Mouse (Mus musculus) midbrain, embryonic 12.5 days (tissue): ENCODE data around the gene Sh3glb1. TPM values are rescaled to one million over a fixed set of nuclear protein-coding genes. Genes with fewer than 3 reads are reported as not detected.
"Not testable (repeated sequence)": the region's sequence is repeated elsewhere in the genome, so short reads cannot be mapped to it uniquely, and the experiment has no call there.

Experiments used
- ATAC-seq: fragments of 200-750 bp; cut with Nextera tagmentation; 2 replicates; pipeline ENCODE4 v1.8.0; 2017; ENCODE audit warnings: low read depth, moderate TSS enrichment, moderate library complexity; ENCODE audit not compliant: low FRiP score
- H3K27ac ChIP-seq: fragments of 300-500 bp; sonication (generic); replicated peaks from 2 replicates; pipeline ENCODE4 v1.5.1; 2016; ENCODE audit warnings: mild to moderate bottlenecking
- H3K27me3 ChIP-seq: fragments of 300-500 bp; sonication (generic); 2 replicates; pipeline ENCODE4 v1.6.1; 2016; ENCODE audit warnings: mild to moderate bottlenecking
- H3K36me3 ChIP-seq: fragments of 300-500 bp; sonication (generic); 2 replicates; pipeline ENCODE4 v1.6.1; 2016
- H3K4me1 ChIP-seq: fragments of 300-500 bp; sonication (generic); 2 replicates; pipeline ENCODE4 v1.6.1; 2016
- H3K4me2 ChIP-seq: fragments of 300-500 bp; sonication (generic); replicated peaks from 2 replicates; pipeline ENCODE4 v1.6.1; 2016; ENCODE audit warnings: mild to moderate bottlenecking, moderate library complexity
- H3K4me3 ChIP-seq: fragments of 300-500 bp; sonication (generic); 2 replicates; pipeline ENCODE4 v1.5.1; 2016; ENCODE audit warnings: mild to moderate bottlenecking
- H3K9ac ChIP-seq: fragments of 300-500 bp; sonication (generic); replicated peaks from 2 replicates; pipeline ENCODE4 v1.6.1; 2016; ENCODE audit warnings: mild to moderate bottlenecking, moderate library complexity
- H3K9me3 ChIP-seq: fragments of 300-500 bp; sonication (generic); 2 replicates; pipeline ENCODE4 v1.6.1; 2016; ENCODE audit warnings: mild to moderate bottlenecking
- WGBS: fragments of 180-500 bp; shearing (Covaris S2); methylation state at CpG from one replicate; pipeline ENCODE4 v1.1.7; 2016; 5-methylcytosine and 5-hydroxymethylcytosine counted together
- polyA plus RNA-seq: library from polyadenylated mRNA; unstranded; fragments of >200 nt; fragmentation: Nextera tagmentation; extraction: Ambion mirVana; gene quantifications from 2 replicates; pipeline ENCODE4 v1.2.1, GENCODE M21; 2016

The Sh3glb1 gene
- polyA plus RNA-seq, 1 experiment from 2014 or later: 94.2 TPM

DNA sequence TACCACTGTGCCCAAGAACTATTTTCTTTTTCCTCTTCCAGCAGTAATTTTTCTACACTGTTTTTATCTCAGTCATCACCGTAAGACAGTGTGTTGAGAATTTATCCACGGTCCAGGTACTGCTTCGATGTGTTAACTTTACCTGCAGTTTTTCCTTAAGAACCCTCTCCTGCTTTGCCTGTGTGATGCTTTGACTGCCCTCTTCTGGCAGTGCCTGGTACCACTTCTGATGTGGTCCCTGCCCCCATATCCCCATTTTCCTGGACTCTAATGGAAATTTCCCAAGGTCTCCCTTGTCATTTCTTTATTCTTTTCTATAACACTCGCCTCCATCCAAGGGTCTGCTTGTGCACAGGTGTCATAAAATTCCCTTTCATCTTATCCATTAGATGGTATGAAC is 3.3 kb upstream of the Sh3glb1 start:
- H3K27me3 ChIP-seq: no peaks in the 10 kb centered on the region
- no peak overlapping the region for H3K4me2 ChIP-seq
- no peak for ATAC-seq
- 51% methylated on average over 4 of the region's 4 CpGs for WGBS
- H3K4me1 ChIP-seq: peaks cover 12% of the 10 kb centered on the region
- H3K9me3 ChIP-seq: no peaks in the 10 kb centered on the region
- H3K27ac ChIP-seq: no peak overlapping the region
- H3K9ac ChIP-seq: no peak overlapping the region
- no peak overlapping the region for H3K4me3 ChIP-seq
- H3K36me3 ChIP-seq: no peaks in the 10 kb centered on the region

DNA sequence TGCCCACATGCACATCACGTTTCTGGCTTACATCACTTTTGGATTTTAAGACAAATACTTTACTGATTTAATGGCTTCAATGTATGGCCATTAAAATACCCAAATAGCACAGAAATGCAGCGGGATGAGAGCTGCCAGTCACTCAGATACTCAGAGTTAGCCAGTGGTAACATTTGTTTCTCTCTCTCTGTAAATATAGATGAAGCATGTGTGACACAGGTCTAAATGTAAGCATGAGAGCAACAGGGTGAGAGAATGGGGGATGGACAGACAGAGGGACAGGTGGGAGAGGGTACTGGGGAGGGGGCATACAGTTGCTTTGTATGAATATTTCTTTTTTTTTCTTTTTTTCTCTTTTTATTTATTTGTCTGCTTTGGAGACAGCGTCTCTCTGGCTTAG is 2.4 kb upstream of the Sh3glb1 start:
- ATAC-seq: not testable (repeated sequence)

DNA sequence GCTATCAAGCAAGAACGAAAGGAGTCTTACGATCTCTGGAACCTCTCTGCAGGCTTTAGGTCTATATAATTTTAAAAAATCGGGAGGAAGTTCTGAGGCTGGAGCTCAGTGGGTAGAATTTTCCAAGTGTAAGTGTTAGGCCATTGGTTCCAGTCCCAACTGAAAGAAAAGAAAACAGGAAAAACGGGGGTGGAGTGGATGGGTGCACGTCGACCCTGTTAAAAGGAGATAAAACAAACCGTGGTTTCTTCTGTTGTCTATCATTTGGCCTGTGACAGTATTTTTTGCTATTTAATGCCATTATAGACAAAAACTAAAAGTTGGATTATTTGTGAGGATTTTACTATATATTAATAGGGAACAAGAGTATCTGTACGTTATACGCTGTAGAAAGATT is 1.7 kb upstream of the Sh3glb1 start:
- H3K4me2 ChIP-seq: no peak overlapping the region
- H3K36me3 ChIP-seq: no peaks in the 10 kb centered on the region
- ATAC-seq: no peak
- H3K27ac ChIP-seq: no peak overlapping the region
- no peaks in the 10 kb centered on the region for H3K9me3 ChIP-seq
- no peak overlapping the region for H3K9ac ChIP-seq
- no peak overlapping the region for H3K4me3 ChIP-seq
- peaks cover 19% of the 10 kb centered on the region for H3K4me1 ChIP-seq
- WGBS: 88% methylated on average over 9 of the region's 9 CpGs
- H3K27me3 ChIP-seq: no peaks in the 10 kb centered on the region

More for the DNA sequence above, 2.4 kb upstream of the Sh3glb1 start:
- WGBS: 82% methylated on average over 3 of the region's 3 CpGs
- not testable (repeated sequence) for H3K27ac ChIP-seq, H3K36me3 ChIP-seq, H3K9me3 ChIP-seq, H3K4me3 ChIP-seq, H3K27me3 ChIP-seq, H3K9ac ChIP-seq, H3K4me2 ChIP-seq
- H3K4me1 ChIP-seq: peaks cover 18% of the 10 kb centered on the region

DNA sequence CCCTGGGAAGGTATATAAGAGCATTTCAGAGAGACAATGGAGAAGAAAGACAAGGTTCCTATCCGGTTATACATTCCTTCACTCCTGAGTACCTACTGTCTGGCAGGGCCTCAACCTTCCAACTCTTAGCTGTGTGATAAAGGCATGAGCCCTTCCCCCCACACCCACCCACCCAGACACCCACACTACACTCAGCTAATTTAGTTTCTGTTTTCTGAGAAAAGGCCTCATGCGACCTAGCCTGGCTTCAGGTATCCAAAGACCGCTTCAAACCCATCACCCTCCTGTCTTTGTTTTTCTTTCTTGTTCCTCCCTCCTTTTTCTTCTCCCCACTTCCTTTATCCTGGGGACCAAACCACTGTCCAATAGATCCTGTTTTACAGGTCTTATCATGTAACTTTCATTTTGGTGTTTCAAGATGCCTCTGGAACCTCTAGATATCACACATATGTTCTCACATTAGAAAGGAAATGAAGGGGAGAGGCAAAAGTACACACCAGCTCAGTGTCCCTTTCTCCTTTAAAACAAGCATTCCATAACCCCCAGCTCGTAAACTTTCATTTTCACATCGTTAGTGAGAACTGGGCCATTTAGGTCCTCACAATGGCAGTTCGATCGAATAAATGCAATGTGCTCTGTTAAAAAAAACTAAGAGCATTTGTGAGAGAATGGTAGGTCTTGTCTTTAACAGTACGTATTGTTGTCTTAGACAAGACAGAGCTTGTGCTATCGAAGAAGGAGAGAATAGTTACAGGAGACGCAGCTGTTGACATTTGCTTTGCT is 1.1 kb upstream of the Sh3glb1 start:
- 89% methylated on average over 10 of the region's 10 CpGs for WGBS
- no peak overlapping the region for H3K4me3 ChIP-seq
- peak overlapping the region; percentile 47 for H3K4me2 ChIP-seq
- ATAC-seq: peak; percentile 0; the same call in 1 of the 2 replicates
- no peak overlapping the region for H3K9ac ChIP-seq
- peak overlapping the region; percentile 39; the same call in 1 of the 2 replicates for H3K27ac ChIP-seq
- H3K36me3 ChIP-seq: no peaks in the 10 kb centered on the region
- no peaks in the 10 kb centered on the region for H3K27me3 ChIP-seq
- H3K9me3 ChIP-seq: no peaks in the 10 kb centered on the region
- peaks cover 19% of the 10 kb centered on the region for H3K4me1 ChIP-seq

DNA sequence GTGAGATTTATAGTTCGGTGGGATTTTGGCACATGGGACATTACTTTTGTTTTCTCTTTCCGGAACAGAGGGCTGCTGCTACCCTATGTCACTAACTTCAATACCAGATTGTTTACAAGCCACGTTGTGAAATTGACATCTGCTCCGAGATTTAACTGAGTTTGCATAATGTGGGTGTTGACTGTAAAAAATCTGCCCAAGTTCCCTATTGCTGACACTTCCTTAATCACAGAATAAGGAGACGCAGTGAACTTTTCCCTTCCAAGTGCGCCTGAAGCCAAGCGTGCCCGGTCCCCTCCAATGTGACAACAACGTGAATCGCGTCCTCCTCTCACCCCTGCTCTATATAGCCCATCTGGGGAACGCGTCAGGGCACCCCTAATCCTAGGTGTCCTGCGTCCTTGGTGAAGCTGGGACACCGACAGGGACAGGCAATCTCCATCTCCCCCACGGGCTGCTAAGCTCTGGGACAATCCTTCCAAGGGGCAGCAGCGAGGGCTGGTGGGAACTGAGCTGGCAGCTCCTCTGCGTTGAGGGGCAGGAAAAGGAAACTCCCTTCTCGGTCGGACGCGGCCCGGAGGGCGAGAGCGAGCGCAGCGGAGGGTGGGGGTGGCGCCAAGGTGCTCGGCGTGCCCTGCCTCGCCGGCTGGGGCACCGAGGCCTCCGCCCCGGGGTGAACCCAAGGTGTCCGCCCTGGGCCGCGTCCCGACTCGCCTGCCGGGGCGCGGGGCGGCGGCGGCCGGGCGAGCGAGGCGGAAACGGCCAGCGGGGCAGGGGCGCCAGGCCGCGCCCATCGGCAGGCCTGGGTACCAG is 841 bp downstream of the Sh3glb1 start:
- Histone ChIP-seq H3K4me3 (peak overlapping the region; percentile 67), H3K9me3 (no peaks in the 10 kb centered on the region), H3K4me1 (peaks cover 26% of the 10 kb centered on the region), H3K9ac (peak overlapping the region; percentile 79), H3K4me2 (peak overlapping the region; percentile 62), H3K27ac (peak overlapping the region; percentile 99), H3K36me3 (no peaks in the 10 kb centered on the region), H3K27me3 (no peaks in the 10 kb centered on the region)
- no peak; the same call in 1 of the 2 replicates for ATAC-seq
- 2% methylated on average over 32 of the region's 56 CpGs for WGBS

DNA sequence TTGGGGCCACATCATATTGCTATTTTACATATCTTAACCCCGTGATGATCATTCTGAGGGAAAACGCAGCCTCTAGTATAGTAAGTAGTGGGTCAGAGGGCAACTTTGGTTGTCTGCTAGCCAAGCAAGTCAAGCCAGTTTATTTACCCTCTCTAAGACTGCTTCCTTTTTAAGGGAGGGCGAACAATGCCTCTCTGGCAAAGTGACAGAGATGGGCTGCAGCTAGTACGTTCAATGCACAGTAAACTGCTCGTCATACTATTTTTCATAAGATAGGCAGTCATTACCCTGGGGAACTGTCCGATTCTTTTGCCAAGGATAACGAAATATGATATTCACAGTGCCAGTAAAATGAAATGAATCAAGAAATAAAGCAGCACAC is 1.4 kb downstream of the Sh3glb1 start:
- ATAC-seq: no peak
- Histone ChIP-seq H3K4me1 (peaks cover 26% of the 10 kb centered on the region), H3K9ac (peak overlapping the region; percentile 79; the same call in 1 of the 2 replicates), H3K36me3 (no peaks in the 10 kb centered on the region), H3K27ac (peak overlapping the region; percentile 99), H3K4me2 (peak overlapping the region; percentile 62), H3K9me3 (no peaks in the 10 kb centered on the region), H3K27me3 (no peaks in the 10 kb centered on the region), H3K4me3 (peak overlapping the region; percentile 67)
- 31% methylated on average over 7 of the region's 7 CpGs for WGBS

DNA sequence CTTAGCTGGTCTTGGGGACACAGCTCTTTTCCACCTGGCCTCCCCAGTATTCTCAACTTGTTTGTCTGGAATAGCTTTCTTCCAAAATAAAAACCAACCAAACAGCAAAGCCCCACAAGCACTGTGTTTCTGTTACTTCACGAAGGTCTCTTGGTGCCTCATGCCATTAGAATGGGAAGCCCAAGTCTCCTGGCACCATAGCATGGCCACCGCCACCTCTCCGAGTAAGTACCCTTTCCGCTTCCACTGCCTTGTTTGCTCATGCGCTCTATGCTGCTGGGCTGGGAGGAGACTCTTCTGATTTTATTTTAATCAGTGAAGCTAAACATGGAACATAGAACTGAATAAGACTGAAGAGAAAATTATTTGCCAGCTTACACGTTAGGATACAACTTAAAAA is 2.3 kb downstream of the Sh3glb1 start:
- no peak overlapping the region for H3K4me2 ChIP-seq
- H3K27me3 ChIP-seq: no peaks in the 10 kb centered on the region
- H3K4me1 ChIP-seq: peaks cover 26% of the 10 kb centered on the region
- no peak overlapping the region for H3K9ac ChIP-seq
- 82% methylated on average over 6 of the region's 6 CpGs for WGBS
- no peak for ATAC-seq
- H3K27ac ChIP-seq: no peak overlapping the region
- H3K36me3 ChIP-seq: no peaks in the 10 kb centered on the region
- H3K9me3 ChIP-seq: no peaks in the 10 kb centered on the region
- H3K4me3 ChIP-seq: no peak overlapping the region

DNA sequence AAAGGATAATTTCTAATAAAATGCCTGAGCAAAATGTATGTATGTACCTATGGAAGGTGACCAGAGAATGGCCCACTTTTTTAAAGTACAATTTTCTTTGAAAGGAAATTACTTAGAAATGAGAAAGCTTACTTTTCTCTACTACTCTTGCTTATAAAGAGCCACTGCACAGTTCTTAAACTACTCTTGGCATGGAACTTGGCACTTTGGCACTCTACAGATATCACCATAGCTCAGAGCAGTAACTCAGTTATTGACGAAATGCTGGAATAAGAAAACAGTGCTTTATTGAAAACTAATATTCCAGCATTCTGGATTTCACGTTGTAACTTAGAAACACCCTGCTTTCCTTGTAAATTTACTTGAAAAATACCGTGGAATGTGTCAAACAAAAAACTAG is 3.0 kb downstream of the Sh3glb1 start:
- no peak overlapping the region for H3K9ac ChIP-seq
- H3K27ac ChIP-seq: no peak overlapping the region
- 93% methylated on average over 3 of the region's 3 CpGs for WGBS
- H3K36me3 ChIP-seq: peaks cover under 1% of the 10 kb centered on the region; the same call in 1 of the 2 replicates
- no peaks in the 10 kb centered on the region for H3K27me3 ChIP-seq
- H3K9me3 ChIP-seq: no peaks in the 10 kb centered on the region
- ATAC-seq: no peak
- no peak overlapping the region for H3K4me2 ChIP-seq
- no peak overlapping the region for H3K4me3 ChIP-seq
- peaks cover 26% of the 10 kb centered on the region for H3K4me1 ChIP-seq

DNA sequence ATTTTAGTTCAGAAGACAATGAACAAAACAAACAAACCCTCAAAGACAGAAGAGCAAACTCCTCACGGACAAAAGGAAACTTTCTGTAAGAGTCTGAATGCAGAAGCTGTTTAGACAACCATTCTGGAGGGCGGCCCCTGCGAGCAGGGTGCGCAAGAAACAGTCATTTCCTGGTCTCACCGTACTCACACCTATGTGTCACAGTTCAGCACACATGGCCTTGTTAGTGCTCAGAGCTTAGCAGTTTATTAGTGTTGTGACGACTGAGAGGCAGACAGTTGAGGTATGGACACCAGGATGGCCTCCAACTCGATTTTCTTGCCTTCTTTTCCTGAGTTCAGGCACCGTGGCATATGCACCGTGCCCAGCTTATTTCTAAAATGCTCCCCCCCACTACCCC is 4.2 kb downstream of the Sh3glb1 start:
- H3K9me3 ChIP-seq: no peaks in the 10 kb centered on the region
- no peak overlapping the region for H3K27ac ChIP-seq
- H3K4me2 ChIP-seq: no peak overlapping the region
- no peak overlapping the region for H3K4me3 ChIP-seq
- no peak overlapping the region for H3K9ac ChIP-seq
- WGBS: 75% methylated on average over 9 of the region's 9 CpGs
- no peaks in the 10 kb centered on the region for H3K27me3 ChIP-seq
- H3K4me1 ChIP-seq: peaks cover 24% of the 10 kb centered on the region
- no peak for ATAC-seq
- H3K36me3 ChIP-seq: peaks cover 12% of the 10 kb centered on the region

DNA sequence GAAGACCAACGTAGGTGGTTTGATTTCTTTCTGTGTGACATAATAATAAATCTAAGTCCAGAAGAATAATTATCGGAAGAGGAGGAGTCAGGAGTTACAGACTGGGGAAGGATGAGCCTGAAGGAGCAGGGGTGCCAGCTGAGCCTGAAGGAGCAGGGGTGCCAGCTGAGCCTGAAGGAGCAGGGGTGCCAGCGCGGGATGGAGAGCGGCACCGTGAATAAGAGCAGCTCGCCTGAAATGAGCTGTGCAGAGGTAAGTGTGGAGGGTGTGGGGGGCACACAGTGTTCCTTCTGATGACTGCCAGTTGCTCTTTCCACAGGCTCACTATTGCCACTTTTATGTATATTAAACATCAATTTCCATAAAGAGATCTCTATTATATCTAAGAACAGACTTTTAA is 5.1 kb downstream of the Sh3glb1 start:
- WGBS: 83% methylated on average over 7 of the region's 7 CpGs
- no peak overlapping the region for H3K9ac ChIP-seq

DNA sequence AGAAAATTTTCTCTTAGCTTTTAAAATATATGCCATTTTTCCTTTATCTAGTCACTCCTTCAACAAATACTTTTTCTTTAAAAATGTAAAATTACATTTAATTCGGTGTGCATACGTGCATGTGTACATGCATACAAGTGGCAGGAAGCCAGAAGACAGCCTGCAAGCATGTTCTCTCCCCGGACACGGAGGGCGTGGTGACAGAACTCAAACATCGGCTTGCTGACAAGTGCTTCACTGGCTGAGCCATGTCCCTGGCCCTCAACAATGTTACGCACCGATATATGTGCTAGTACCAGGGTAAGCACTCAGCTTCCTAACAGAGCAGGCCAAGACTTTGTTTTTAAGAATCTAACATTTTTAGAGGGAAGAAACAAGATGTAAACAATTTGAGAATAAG is 5.5 kb downstream of the Sh3glb1 start:
- no peaks in the 10 kb centered on the region for H3K27me3 ChIP-seq
- no peak for ATAC-seq
- H3K9ac ChIP-seq: no peak overlapping the region
- no peak overlapping the region for H3K27ac ChIP-seq
- H3K4me1 ChIP-seq: peaks cover 21% of the 10 kb centered on the region
- H3K36me3 ChIP-seq: peaks cover 17% of the 10 kb centered on the region
- 90% methylated on average over 8 of the region's 8 CpGs for WGBS
- no peaks in the 10 kb centered on the region for H3K9me3 ChIP-seq
- H3K4me3 ChIP-seq: no peak overlapping the region
- no peak overlapping the region for H3K4me2 ChIP-seq

More for the DNA sequence above, 5.1 kb downstream of the Sh3glb1 start:
- Histone ChIP-seq H3K4me2 (no peak overlapping the region), H3K27me3 (no peaks in the 10 kb centered on the region), H3K4me3 (no peak overlapping the region), H3K36me3 (peaks cover 14% of the 10 kb centered on the region), H3K9me3 (no peaks in the 10 kb centered on the region), H3K4me1 (peaks cover 21% of the 10 kb centered on the region), H3K27ac (no peak overlapping the region)
- no peak for ATAC-seq

DNA sequence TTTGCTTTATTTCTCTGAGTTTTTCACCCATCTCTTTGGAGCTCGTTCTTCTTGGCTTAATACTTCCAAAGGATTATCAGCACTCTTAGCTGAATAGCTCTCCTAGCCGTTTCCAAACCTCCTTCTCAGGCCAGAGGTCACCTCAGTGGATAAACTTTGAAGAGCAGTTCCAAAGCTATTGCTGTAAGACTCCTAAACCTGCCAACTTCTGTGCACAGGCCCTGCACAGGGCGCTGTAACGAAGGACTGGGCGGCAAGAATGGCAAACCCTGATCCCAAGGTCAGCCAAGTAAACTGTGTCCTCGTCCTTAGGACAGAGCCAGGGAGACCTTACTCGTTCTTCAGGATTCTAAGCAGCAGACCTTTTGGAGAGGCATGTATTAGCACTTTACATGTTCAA is 6.0 kb downstream of the Sh3glb1 start:
- no peak overlapping the region for H3K4me3 ChIP-seq
- no peaks in the 10 kb centered on the region for H3K9me3 ChIP-seq
- peaks cover 21% of the 10 kb centered on the region for H3K4me1 ChIP-seq
- H3K4me2 ChIP-seq: no peak overlapping the region
- H3K27ac ChIP-seq: no peak overlapping the region
- WGBS: 42% methylated on average over 7 of the region's 7 CpGs
- H3K36me3 ChIP-seq: peaks cover 19% of the 10 kb centered on the region
- ATAC-seq: no peak
- H3K27me3 ChIP-seq: no peaks in the 10 kb centered on the region
- H3K9ac ChIP-seq: no peak overlapping the region
